Mouse (Mus musculus) heart, adult 2 months (tissue): ENCODE results near the gene Zbtb8os. TPM values are rescaled to one million over a fixed set of nuclear protein-coding genes. Genes with fewer than 3 reads are reported as not detected.
A peak's percentile ranks its signal among the peaks of the same experiment; 100 is the strongest.

Experiments used
- DNase-seq, 2 experiments: peaks; one replicate each; pipeline ENCODE4 v3.0.0; 2021
- H3K27ac ChIP-seq: fragments of 200-600 bp; 2 replicates; pipeline ENCODE4 v1.8.1; 2022
- H3K27me3 ChIP-seq: fragments of 200-500 bp; 2 replicates; pipeline ENCODE4 v1.6.1; 2012; ENCODE audit warnings: mild to moderate bottlenecking, low read length, inconsistent platforms, mixed read lengths; ENCODE audit not compliant: control insufficient read depth, insufficient read depth
- H3K36me3 ChIP-seq: fragments of 200-500 bp; 2 replicates; pipeline ENCODE4 v1.6.1; 2012; ENCODE audit warnings: low read length, inconsistent platforms; ENCODE audit not compliant: control insufficient read depth, insufficient read depth
- H3K4me1 ChIP-seq: fragments of 200-500 bp; 2 replicates; pipeline ENCODE4 v1.6.1; 2011; ENCODE audit warnings: low read length; ENCODE audit not compliant: control insufficient read depth, insufficient read depth
- H3K4me3 ChIP-seq: fragments of 200-600 bp; 2 replicates; pipeline ENCODE4 v1.8.1; 2022
- H3K79me2 ChIP-seq: fragments of 200-500 bp; replicated peaks from 2 replicates; pipeline ENCODE4 v1.6.1; 2012; ENCODE audit warnings: mild to moderate bottlenecking, inconsistent platforms, low read length, moderate library complexity, mixed read lengths; ENCODE audit not compliant: control insufficient read depth, insufficient read depth
- H3K9ac ChIP-seq: fragments of 200-500 bp; 2 replicates; pipeline ENCODE4 v1.6.1; 2012; ENCODE audit warnings: low read depth, mild to moderate bottlenecking, control low read depth, inconsistent platforms, low read length, mixed read lengths
- CTCF ChIP-seq: fragments of 200-600 bp; IDR thresholded peaks from 2 replicates; pipeline ENCODE4 v1.8.1; 2022; ENCODE audit warnings: antibody characterized with exemption, mild to moderate bottlenecking, moderate library complexity
- EP300 ChIP-seq: fragments of 200-500 bp; IDR thresholded peaks from 2 replicates; pipeline ENCODE4 v1.6.1; 2011; ENCODE audit warnings: low read depth, low read length, control low read depth; ENCODE audit not compliant: insufficient read depth
- POLR2A ChIP-seq: fragments of 200-500 bp; IDR thresholded peaks from 2 replicates; pipeline ENCODE4 v1.6.1; 2011; ENCODE audit warnings: mild to moderate bottlenecking, low read depth, low read length, control low read depth; ENCODE audit not compliant: insufficient read depth
- WGBS: fragments of 180-500 bp; shearing (Covaris S2); methylation state at CpG from one replicate; pipeline ENCODE4 v1.1.7; 2018; 5-methylcytosine and 5-hydroxymethylcytosine counted together
- intact Hi-C: fragments of 180-260 bp; cut with DNase I; formaldehyde crosslinking; loops from one replicate; pipeline ENCODE4 v1.15.1; 2025
- long read RNA-seq: library from polyadenylated mRNA; stranded (forward); transcript quantifications from one replicate; pipeline ENCODE4 v2.0.0, GENCODE M21; 2021
- polyA plus RNA-seq: library from polyadenylated mRNA; depleted of rRNA; stranded (reverse); fragments of >200 nt; gene quantifications from 2 replicates; pipeline ENCODE4 v1.2.3, GENCODE M21; 2012; rRNA removed
- total RNA-seq, 2 experiments: library from RNA; stranded (reverse); gene quantifications; 2 replicates each; pipeline ENCODE4 v1.2.3; 2021

The Zbtb8os gene
- total RNA-seq (10 to 100 TPM; 19.5 to 27.2 TPM), polyA plus RNA-seq (9.1 and 13.0 TPM in 2 replicates)
- long read RNA-seq, transcript Zbtb8os-204 (7 exons, 3,833 nt): major isoform, 17 of 17 reads
- long read RNA-seq, partial matches to known transcripts: 0 of 17 reads
- long read RNA-seq, other reads (novel, unspliced or antisense): 0 of 17 reads

DNA sequence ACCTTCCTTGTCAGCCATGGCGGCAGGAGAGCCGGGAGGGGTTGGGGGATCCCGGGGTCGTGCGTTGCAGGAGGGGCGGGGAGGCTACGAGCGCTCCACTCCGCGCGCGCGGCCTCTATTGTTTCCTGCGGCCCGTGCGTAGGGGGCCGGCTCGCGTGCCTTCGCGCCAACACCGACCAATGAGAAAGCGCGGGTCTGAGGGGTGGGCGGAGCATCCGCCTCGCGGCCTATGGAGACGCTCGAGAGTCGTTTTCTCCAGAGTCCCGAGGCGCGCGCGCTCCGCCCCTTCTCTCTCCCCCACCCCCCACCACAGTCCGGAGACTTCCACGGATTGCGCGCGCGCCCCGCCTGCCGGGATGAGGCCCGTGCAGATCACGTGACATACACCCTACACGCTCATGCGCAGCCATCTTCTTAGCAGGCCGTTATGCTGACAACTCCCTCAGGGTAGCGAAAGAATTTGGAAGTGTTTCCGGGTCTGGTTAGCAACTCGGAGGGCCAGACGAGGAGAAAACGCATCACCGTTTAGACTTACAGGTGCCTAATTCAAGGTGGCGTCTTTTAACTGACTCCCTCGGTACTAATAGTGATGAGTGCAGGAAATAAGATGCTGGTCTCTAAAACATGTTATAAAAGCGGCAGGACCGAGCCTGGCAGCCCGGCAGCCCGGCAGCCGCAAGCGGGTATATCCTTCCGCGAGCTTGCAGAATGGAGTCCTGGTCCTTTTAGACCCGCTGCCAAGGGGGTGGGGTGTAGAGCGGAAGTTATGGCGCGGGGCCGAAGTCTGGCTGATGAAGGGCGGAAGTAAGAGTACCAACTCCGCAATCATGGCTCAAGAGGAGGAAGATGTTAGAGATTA lies at the start of gene Zbtb8os, which contains the start of gene Rbbp4:
Gene Zbtb8os (plus strand): TSS at position 480 of the 859 bp plus-strand sequence.
Gene Rbbp4 (minus strand): TSS at position 155 of the 859 bp plus-strand sequence.
- H3K27me3 ChIP-seq: no peaks in the 10 kb centered on the region
- peaks cover 24% of the 10 kb centered on the region for H3K36me3 ChIP-seq
- peak within 1 kb of the TSS; percentile 92 for H3K4me3 ChIP-seq
- peaks cover 2% of the 10 kb centered on the region for H3K79me2 ChIP-seq
- peak within 1 kb of the TSS; percentile 96 for H3K9ac ChIP-seq
- peaks cover 2% of the 10 kb centered on the region for H3K4me1 ChIP-seq
- peak; percentile 94 to 99 for DNase-seq
- TF ChIP-seq CTCF: peak; percentile 54
- peak; percentile 67 for TF ChIP-seq POLR2A
- no peak for TF ChIP-seq EP300
- intact Hi-C loops: loop anchor here (2.0 kb wide), 1 partner anchor 125 kb away; the partner anchor contains the start of gene Bsdc1
- peak within 1 kb of the TSS; percentile 96 for H3K27ac ChIP-seq
- under 1% methylated on average over 73 of the region's 73 CpGs for WGBS

DNA sequence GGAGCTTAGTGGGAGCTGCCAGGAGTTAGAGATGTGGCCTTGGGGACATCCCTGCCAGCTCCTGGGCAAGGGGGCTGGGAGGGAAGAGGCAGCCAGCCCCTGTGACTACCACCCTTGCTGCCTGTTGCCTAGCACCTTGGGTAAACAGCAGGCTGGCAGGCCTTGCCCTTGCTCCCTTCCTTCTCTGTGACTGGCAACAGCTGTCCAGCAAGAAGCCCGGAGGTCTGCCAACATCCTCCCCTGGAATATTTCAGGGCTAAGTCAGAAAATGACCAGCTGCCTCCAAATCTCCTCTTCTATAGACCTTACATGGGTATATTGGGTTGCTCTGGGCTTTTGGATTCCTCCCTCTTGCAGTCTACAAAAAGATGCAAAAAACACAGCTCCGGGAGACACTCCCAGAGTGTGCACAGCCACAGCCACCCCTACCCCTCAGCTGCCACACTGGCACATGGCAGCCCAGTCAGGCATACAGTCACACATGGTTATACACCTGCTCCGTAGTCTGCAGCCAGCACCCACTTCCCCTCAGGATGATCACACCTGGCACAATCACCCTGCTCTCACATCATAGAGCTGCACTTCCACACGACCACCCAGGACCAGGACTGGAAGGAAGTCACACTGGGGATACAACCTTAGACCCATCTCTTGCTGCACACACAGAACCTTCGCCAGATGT lies 49.4 kb upstream of the Zbtb8os start:
- H3K9ac ChIP-seq: no peak overlapping the region
- no peaks in the 10 kb centered on the region for H3K36me3 ChIP-seq
- H3K4me3 ChIP-seq: no peak overlapping the region
- H3K79me2 ChIP-seq: no peaks in the 10 kb centered on the region
- H3K27me3 ChIP-seq: no peaks in the 10 kb centered on the region
- peak in 1 of 2 experiments; percentile 61 for DNase-seq
- no peak overlapping the region for H3K27ac ChIP-seq
- H3K4me1 ChIP-seq: peaks cover 4% of the 10 kb centered on the region
- intact Hi-C loops: no loop called here
- no peak for TF ChIP-seq EP300
- no peak for TF ChIP-seq CTCF
- TF ChIP-seq POLR2A: no peak
- 47% methylated on average over 5 of the region's 5 CpGs for WGBS

DNA sequence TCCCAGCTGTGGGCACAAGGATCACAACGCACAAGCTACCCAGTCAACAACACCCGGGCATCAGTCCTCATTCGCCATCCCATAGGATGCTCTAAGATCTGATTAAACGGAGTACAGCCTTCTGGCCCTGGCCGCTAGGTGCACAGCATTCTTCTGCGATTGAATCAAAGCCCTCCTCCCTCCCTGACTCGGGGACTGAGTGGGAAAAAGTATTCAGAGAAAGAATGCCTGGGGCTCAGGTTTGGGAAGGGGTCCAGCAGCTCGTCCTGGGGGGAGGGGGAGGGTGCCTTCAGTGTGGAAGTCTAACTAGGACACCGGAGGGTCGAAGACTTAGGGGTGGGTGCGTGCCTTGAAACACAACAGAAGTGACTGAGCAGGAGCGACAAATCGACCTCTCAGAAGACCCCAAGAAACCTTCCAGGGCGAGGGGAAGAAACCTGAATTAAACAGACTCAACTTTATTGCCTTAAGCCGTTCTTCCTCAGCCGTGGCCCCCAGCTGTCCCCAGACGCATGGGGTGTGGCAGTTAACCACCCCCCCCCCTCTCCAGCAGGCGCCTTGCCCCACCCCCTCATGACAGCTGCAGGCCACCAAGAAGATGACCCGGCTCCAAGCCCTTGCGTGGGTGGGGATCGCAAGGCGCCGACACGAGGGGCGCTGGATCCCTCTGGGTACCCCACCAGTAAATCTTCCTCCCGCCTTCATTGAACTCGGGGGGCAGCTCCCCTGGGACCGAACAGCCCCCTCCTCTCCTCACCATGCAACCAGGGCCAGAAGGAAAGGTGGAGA lies 48.6 kb upstream of the Zbtb8os start:
- TF ChIP-seq CTCF (0 out of 2 replicates have a peak, but pooled peaks have one; percentile 15), POLR2A (no peak)
- intact Hi-C loops: no loop called here
- Histone ChIP-seq H3K9ac (0 out of 2 replicates have a peak overlapping the region, but pooled peaks have one; percentile 32), H3K27ac (peak overlapping the region; percentile 81), H3K27me3 (no peaks in the 10 kb centered on the region), H3K4me1 (peaks cover 4% of the 10 kb centered on the region), H3K36me3 (no peaks in the 10 kb centered on the region), H3K4me3 (peak overlapping the region; percentile 57), H3K79me2 (no peaks in the 10 kb centered on the region)
- WGBS: 5% methylated on average over 28 of the region's 28 CpGs
- peak; percentile 35 to 44 for DNase-seq

DNA sequence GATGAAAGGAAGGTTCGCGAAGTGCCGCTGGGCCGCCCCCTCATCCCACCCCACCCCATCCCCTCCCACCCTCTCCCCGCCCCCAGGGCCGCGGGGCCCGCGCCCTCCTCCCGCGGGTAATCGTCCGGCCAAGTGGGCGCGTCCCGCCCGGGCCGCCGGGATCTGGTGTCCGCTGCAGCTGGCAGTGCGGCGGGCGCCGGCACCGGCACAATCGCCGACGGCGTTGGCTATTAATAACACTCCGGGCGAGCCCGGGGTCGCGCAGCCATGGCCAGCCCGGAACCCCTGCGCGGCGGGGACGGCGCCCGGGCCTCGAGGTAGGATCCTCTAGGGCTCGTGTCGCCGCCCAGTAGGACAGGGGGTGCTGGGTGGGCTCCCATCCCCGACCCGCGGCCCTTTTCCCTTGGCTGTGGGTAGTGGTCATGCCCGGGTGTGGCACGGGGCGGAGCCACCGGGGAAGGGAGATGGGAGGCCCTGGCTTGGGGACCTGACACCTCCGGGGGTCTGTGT lies 48.0 kb upstream of the Zbtb8os start, which contains the start of gene Sync:
Gene Sync (plus strand): TSS at position 146 of the 510 bp plus-strand sequence.
- intact Hi-C loops: no loop called here
- no peaks in the 10 kb centered on the region for H3K27me3 ChIP-seq
- under 1% methylated on average over 49 of the region's 53 CpGs for WGBS
- DNase-seq: peak; percentile 69 to 70
- H3K79me2 ChIP-seq: no peaks in the 10 kb centered on the region
- peak within 1 kb of the TSS; percentile 74 for H3K9ac ChIP-seq
- peak within 1 kb of the TSS; percentile 81 for H3K27ac ChIP-seq
- no peaks in the 10 kb centered on the region for H3K36me3 ChIP-seq
- H3K4me1 ChIP-seq: peaks cover 4% of the 10 kb centered on the region
- H3K4me3 ChIP-seq: peak within 1 kb of the TSS; percentile 57
- TF ChIP-seq EP300 (no peak), CTCF (no peak), POLR2A (no peak)

DNA sequence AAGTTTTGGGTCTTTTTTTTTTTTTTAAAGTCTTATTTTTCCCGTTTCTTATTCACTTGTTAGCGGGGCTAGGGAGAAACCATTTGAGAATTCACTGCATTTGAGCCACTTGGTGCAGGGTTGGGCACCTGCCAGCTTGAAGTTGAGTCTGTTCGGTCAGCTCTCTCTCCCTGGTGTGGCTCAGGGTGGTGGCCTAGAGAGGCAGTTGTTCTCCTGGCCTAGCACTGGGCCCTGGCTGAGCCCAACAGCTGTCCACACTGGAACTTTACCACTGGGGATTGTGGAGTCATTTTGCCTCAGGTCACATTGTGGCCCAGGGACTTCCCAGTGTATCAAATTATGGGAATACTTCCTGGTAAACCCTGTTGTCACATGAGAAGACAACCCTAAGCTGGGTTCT lies 47.4 kb upstream of the Zbtb8os start:
- Histone ChIP-seq H3K4me3 (peak overlapping the region; percentile 57), H3K9ac (peak overlapping the region; percentile 58)

More for the DNA sequence above, 47.4 kb upstream of the Zbtb8os start:
- 24% methylated on average over 3 of the region's 3 CpGs for WGBS
- intact Hi-C loops: no loop called here
- no peaks in the 10 kb centered on the region for H3K36me3 ChIP-seq
- peak overlapping the region; percentile 81 for H3K27ac ChIP-seq
- H3K27me3 ChIP-seq: no peaks in the 10 kb centered on the region
- no peak for TF ChIP-seq EP300
- 0 out of 2 replicates have a peak, but pooled peaks have one; percentile 33 for TF ChIP-seq POLR2A
- TF ChIP-seq CTCF: no peak
- peaks cover 4% of the 10 kb centered on the region for H3K4me1 ChIP-seq
- DNase-seq: peak; percentile 39 to 44
- no peaks in the 10 kb centered on the region for H3K79me2 ChIP-seq
